Mouse (Mus musculus) stomach, embryonic 14.5 days (tissue): ENCODE data around the gene Serpina1f. TPM values are rescaled to one million over a fixed set of nuclear protein-coding genes. Genes with fewer than 3 reads are reported as not detected.

Experiments
- polyA plus RNA-seq: library from polyadenylated mRNA; unstranded; fragments of >200 nt; fragmentation: Nextera tagmentation; extraction: Ambion mirVana; gene quantifications from 2 replicates; pipeline ENCODE4 v1.2.1, GENCODE M21; 2014

The Serpina1f gene
- polyA plus RNA-seq, 1 experiment from 2014 or later, result not detected

Other genes starting within 250 kb of the Serpina1f start
- gene Ifi27l2b, start 238.3 kb downstream of the Serpina1f start, polyA plus RNA-seq, result 1.3 and 2.0 TPM in 2 replicates
- gene Ppp4r4, start 163.2 kb downstream of the Serpina1f start, polyA plus RNA-seq, result 1.9 TPM in 2 replicates
- 0.12 and 0.18 TPM in 2 replicates for gene Serpina10, start 64.1 kb downstream of the Serpina1f start, polyA plus RNA-seq
- 2.0 and 35.1 TPM in 2 replicates for gene Serpina6, start 38.3 kb downstream of the Serpina1f start, polyA plus RNA-seq
- gene Serpina16, start 19.4 kb downstream of the Serpina1f start, polyA plus RNA-seq, result not detected in 2 replicates
- gene Serpina1d, start 78.1 kb upstream of the Serpina1f start, polyA plus RNA-seq, result 0.22 TPM in 1 of 2 replicates, not detected in the other
- 4.5 and 5.7 TPM in 2 replicates for gene Serpina1b, start 134.8 kb upstream of the Serpina1f start, polyA plus RNA-seq
- 1.4 and 2.3 TPM in 2 replicates for gene Serpina1a, start 168.0 kb upstream of the Serpina1f start, polyA plus RNA-seq
- 1.1 and 6.2 TPM in 2 replicates for gene Serpina1c, start 209.4 kb upstream of the Serpina1f start, polyA plus RNA-seq